Mouse (Mus musculus): ENCODE data around the gene Pgpep1. TPM values are rescaled to one million over a fixed set of nuclear protein-coding genes. Genes with fewer than 3 reads are reported as not detected.

Gene Pgpep1
- polyA plus RNA-seq, 1 experiment from 2014 or later: 103 TPM

DNA sequence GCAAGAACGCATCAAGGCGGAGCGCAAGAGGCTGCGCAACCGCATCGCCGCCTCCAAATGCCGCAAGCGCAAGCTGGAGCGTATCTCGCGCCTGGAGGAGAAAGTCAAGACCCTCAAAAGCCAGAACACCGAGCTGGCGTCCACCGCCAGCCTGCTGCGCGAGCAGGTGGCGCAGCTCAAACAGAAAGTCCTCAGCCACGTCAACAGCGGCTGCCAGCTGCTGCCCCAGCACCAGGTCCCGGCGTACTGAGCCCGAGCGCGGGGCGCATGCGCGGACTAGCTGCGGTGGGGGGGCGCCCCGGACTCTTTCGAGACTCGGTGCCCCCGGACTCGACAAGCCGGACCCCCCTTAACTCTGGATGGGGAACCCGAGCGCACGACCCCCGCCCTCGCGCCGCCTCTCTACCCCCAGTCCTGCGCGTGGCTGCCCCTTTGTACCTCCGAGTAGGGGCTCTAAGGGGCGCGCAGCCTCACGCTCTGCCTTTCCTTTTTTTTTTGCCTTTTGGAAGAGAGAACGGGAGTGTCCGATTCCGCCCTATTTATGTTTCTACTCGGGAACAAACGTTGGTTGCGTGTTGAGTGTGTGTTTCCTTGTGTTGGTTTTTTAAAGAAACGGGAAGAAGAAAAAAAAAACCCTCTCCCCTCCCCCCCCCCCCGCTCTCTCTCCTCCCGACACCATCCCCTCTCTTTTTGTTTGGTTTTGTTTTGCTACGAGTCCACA, 39.8 kb upstream of the Pgpep1 start:
- ATAC-seq (ENCODE audit: low FRiP score) (peak; percentile 4), DNase-seq (ENCODE audit: low spot score, missing footprints) (peak; percentile 98)
- under 1% methylated on average over 55 of the region's 59 CpGs for WGBS
- Histone ChIP-seq H3K4me2 (peak overlapping the region; percentile 65), H3K27me3 (ENCODE audit: control insufficient read depth, insufficient read depth, low read length) (no peaks in the 10 kb centered on the region), H3K9me3 (ENCODE audit: control insufficient read depth, low read length) (no peaks in the 10 kb centered on the region), H3K36me3 (ENCODE audit: control insufficient read depth, insufficient read depth, low read length) (no peaks in the 10 kb centered on the region), H3K27ac (ENCODE audit: low read depth, low read length) (peak overlapping the region; percentile 96), H3K4me3 (ENCODE audit: low read depth, low read length) (peak overlapping the region; percentile 96), H3K4me1 (ENCODE audit: control insufficient read depth, insufficient read depth, low read length) (peaks cover 36% of the 10 kb centered on the region), H3K9ac (ENCODE audit: low read length) (peak overlapping the region; percentile 99)

- H3K36me3 ChIP-seq (ENCODE audit: control insufficient read depth, insufficient read depth, low read length): no peaks in the 10 kb centered on the region
- peak overlapping the region; percentile 65 for H3K4me2 ChIP-seq
- H3K9me3 ChIP-seq (ENCODE audit: control insufficient read depth, low read length): no peaks in the 10 kb centered on the region
- H3K9ac ChIP-seq (ENCODE audit: low read length): peak overlapping the region; percentile 99
- peaks cover 36% of the 10 kb centered on the region for H3K4me1 ChIP-seq (ENCODE audit: control insufficient read depth, insufficient read depth, low read length)
- H3K4me3 ChIP-seq (ENCODE audit: low read depth, low read length): peak overlapping the region; percentile 96
- ATAC-seq (ENCODE audit: low FRiP score) (no peak; the same call in 1 of the 2 replicates), DNase-seq (ENCODE audit: low spot score, missing footprints) (no peak)
- under 1% methylated on average over 81 of the region's 89 CpGs for WGBS
- H3K27me3 ChIP-seq (ENCODE audit: control insufficient read depth, insufficient read depth, low read length): no peaks in the 10 kb centered on the region
- H3K27ac ChIP-seq (ENCODE audit: low read depth, low read length): peak overlapping the region; percentile 96
Measured at GRCm38 (mm10) chr8:70699116-70699833, 39.1 kb upstream of the Pgpep1 start.

GRCm38 (mm10) chr8:70698310-70699109, 38.3 kb upstream of the Pgpep1 start, which contains the start of gene Jund:
TSS of gene Jund (plus strand) at chr8:70698949.
- Histone ChIP-seq H3K4me2 (peak within 1 kb of the TSS; percentile 65), H3K27me3 (ENCODE audit: control insufficient read depth, insufficient read depth, low read length) (no peaks in the 10 kb centered on the region), H3K4me1 (ENCODE audit: control insufficient read depth, insufficient read depth, low read length) (peaks cover 36% of the 10 kb centered on the region), H3K36me3 (ENCODE audit: control insufficient read depth, insufficient read depth, low read length) (no peaks in the 10 kb centered on the region), H3K4me3 (ENCODE audit: low read depth, low read length) (peak within 1 kb of the TSS; percentile 96), H3K9me3 (ENCODE audit: control insufficient read depth, low read length) (no peaks in the 10 kb centered on the region), H3K9ac (ENCODE audit: low read length) (peak within 1 kb of the TSS; percentile 99), H3K27ac (ENCODE audit: low read depth, low read length) (peak within 1 kb of the TSS; percentile 96)
- DNase-seq (ENCODE audit: low spot score, missing footprints): peak; percentile 100
- ATAC-seq (ENCODE audit: low FRiP score): peak; percentile 88
- under 1% methylated on average over 66 of the region's 69 CpGs for WGBS

DNA sequence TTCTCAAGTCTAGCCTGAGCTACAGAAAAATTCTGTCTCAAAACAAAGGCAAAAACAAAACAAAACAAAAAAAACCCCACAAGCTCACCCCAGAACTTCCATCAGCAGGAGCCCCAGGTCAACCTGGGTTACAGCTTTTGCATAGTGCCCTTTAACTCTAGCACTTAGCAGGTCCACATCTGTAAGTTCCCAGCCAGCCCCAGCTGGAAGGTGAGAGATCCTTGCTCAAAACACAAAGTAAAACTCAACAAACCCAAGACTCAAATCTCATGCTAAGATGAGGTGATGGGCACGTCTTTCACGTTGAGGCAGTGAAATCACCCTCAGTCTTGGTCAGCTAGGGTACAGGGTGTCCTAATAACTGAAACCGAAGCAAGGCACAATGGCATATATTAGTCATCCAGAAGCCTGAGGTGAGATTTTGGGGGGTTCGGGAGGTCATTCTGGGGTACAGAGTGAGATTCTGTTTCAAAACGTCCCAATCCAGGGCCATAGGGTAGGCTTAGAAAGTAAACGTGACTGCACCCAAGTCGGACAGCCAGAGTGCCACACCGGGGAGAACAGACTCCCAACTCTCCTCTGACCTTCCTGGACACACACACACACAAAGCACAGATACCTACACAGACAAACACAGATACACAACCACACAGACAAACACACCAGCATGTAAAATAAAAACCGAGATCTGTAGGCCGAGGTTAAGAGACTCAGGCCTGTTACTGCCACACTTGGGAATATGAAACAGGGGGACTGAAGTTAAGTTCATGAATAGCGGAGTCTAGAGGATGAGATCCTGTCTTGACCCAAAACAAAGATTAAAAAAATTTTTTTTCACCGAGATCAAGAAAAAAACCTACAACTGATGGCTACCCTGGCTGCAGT, 37.4 kb upstream of the Pgpep1 start:
- no peaks in the 10 kb centered on the region for H3K36me3 ChIP-seq (ENCODE audit: control insufficient read depth, insufficient read depth, low read length)
- WGBS: 76% methylated on average over 12 of the region's 12 CpGs
- peak overlapping the region; percentile 55 for H3K9ac ChIP-seq (ENCODE audit: low read length)
- peaks cover 36% of the 10 kb centered on the region for H3K4me1 ChIP-seq (ENCODE audit: control insufficient read depth, insufficient read depth, low read length)
- H3K4me3 ChIP-seq (ENCODE audit: low read depth, low read length): no peak overlapping the region
- peak overlapping the region; percentile 65 for H3K4me2 ChIP-seq
- ATAC-seq (ENCODE audit: low FRiP score) (no peak), DNase-seq (ENCODE audit: low spot score, missing footprints) (no peak)
- H3K9me3 ChIP-seq (ENCODE audit: control insufficient read depth, low read length): no peaks in the 10 kb centered on the region
- H3K27me3 ChIP-seq (ENCODE audit: control insufficient read depth, insufficient read depth, low read length): no peaks in the 10 kb centered on the region
- peak overlapping the region; percentile 73 for H3K27ac ChIP-seq (ENCODE audit: low read depth, low read length)

DNA sequence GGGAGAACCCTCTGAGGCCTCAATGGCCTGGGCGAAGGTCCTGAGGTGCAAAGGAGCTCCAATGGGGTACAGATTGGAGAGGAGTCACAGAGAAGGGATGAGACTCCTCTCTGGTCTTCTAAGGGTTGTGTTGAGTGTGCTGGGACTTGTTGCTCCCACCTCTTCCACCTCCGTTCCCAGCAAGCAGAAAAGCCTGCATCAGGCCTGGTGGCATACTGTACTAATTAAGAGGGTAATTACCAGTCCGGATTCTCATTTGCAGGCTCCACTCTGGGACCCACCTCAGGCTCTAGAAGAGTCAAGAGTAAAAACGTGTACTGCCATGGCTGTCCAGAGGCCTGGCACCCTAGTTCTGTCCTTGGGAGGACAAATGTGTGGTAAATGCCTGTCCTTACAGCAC, 36.8 kb upstream of the Pgpep1 start:
- no peak for DNase-seq (ENCODE audit: low spot score, missing footprints)
- H3K9ac ChIP-seq (ENCODE audit: low read length): peak overlapping the region; percentile 13
- peak overlapping the region; percentile 0; the same call in 1 of the 2 replicates for H3K4me3 ChIP-seq (ENCODE audit: low read depth, low read length)
- H3K4me1 ChIP-seq (ENCODE audit: control insufficient read depth, insufficient read depth, low read length): peaks cover 39% of the 10 kb centered on the region
- no peak for ATAC-seq (ENCODE audit: low FRiP score)
- no peaks in the 10 kb centered on the region for H3K36me3 ChIP-seq (ENCODE audit: control insufficient read depth, insufficient read depth, low read length)
- no peaks in the 10 kb centered on the region for H3K27me3 ChIP-seq (ENCODE audit: control insufficient read depth, insufficient read depth, low read length)
- WGBS: 56% methylated on average over 4 of the region's 4 CpGs
- peak overlapping the region; percentile 24 for H3K4me2 ChIP-seq
- no peaks in the 10 kb centered on the region for H3K9me3 ChIP-seq (ENCODE audit: control insufficient read depth, low read length)
- no peak overlapping the region; the same call in 1 of the 2 replicates for H3K27ac ChIP-seq (ENCODE audit: low read depth, low read length)

GRCm38 (mm10) chr8:70696019-70696885, 36.1 kb upstream of the Pgpep1 start:
- peak; percentile 97 for DNase-seq (ENCODE audit: low spot score, missing footprints)
- H3K4me2 ChIP-seq: peak overlapping the region; percentile 24
- 5% methylated on average over 31 of the region's 31 CpGs for WGBS
- no peaks in the 10 kb centered on the region for H3K27me3 ChIP-seq (ENCODE audit: control insufficient read depth, insufficient read depth, low read length)
- H3K36me3 ChIP-seq (ENCODE audit: control insufficient read depth, insufficient read depth, low read length): no peaks in the 10 kb centered on the region
- H3K4me1 ChIP-seq (ENCODE audit: control insufficient read depth, insufficient read depth, low read length): peaks cover 39% of the 10 kb centered on the region
- H3K9me3 ChIP-seq (ENCODE audit: control insufficient read depth, low read length): no peaks in the 10 kb centered on the region
- H3K27ac ChIP-seq (ENCODE audit: low read depth, low read length): no peak overlapping the region; the same call in 1 of the 2 replicates
- peak overlapping the region; percentile 0; the same call in 1 of the 2 replicates for H3K4me3 ChIP-seq (ENCODE audit: low read depth, low read length)
- H3K9ac ChIP-seq (ENCODE audit: low read length): peak overlapping the region; percentile 13
- peak; percentile 8; the same call in 1 of the 2 replicates for ATAC-seq (ENCODE audit: low FRiP score)

GRCm38 (mm10) chr8:70695318-70696018, 35.3 kb upstream of the Pgpep1 start:
- H3K4me1 ChIP-seq (ENCODE audit: control insufficient read depth, insufficient read depth, low read length): peaks cover 38% of the 10 kb centered on the region
- no peak overlapping the region; the same call in 1 of the 2 replicates for H3K4me3 ChIP-seq (ENCODE audit: low read depth, low read length)
- H3K27me3 ChIP-seq (ENCODE audit: control insufficient read depth, insufficient read depth, low read length): no peaks in the 10 kb centered on the region
- no peaks in the 10 kb centered on the region for H3K36me3 ChIP-seq (ENCODE audit: control insufficient read depth, insufficient read depth, low read length)
- no peak overlapping the region for H3K9ac ChIP-seq (ENCODE audit: low read length)
- H3K27ac ChIP-seq (ENCODE audit: low read depth, low read length): no peak overlapping the region; the same call in 1 of the 2 replicates
- 37% methylated on average over 32 of the region's 32 CpGs for WGBS
- DNase-seq (ENCODE audit: low spot score, missing footprints): no peak
- ATAC-seq (ENCODE audit: low FRiP score): no peak
- H3K4me2 ChIP-seq: no peak overlapping the region
- no peaks in the 10 kb centered on the region for H3K9me3 ChIP-seq (ENCODE audit: control insufficient read depth, low read length)
